Mouse (Mus musculus): ENCODE results near the gene Nedd9. TPM values are rescaled to one million over a fixed set of nuclear protein-coding genes. Genes with fewer than 3 reads are reported as not detected.

Nedd9 gene
- polyA plus RNA-seq, 1 experiment from 2014 or later = 4.0 TPM

DNA sequence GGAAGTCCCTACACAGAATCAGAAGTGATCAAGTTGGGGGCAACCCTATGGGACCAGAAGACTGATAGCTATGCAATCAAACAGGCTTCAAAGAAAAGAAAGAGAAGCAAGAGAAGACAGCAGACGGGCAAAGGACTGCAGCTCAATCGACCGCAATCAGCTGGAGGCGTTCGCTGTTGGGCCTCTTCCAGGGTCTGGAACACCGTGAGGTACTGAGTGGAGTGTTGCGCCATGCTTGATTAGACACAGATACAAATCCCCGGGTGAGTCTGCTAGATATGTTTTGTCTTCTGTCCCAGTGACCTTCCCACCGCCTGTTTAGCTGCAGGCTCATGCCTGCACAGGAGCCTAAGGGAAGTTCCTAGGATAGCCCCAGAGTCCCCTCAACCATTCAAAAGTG, 145.7 kb downstream of the Nedd9 start:
- 71% methylated on average over 9 of the region's 9 CpGs for WGBS (ENCODE audit: insufficient replicate concordance)
- H3K4me2 ChIP-seq = no peak overlapping the region
- no peak overlapping the region for H3K27ac ChIP-seq (replicated peaks)
- no peak for ATAC-seq (ENCODE audit: insufficient read depth)
- no peaks in the 10 kb centered on the region for H3K36me3 ChIP-seq (replicated peaks)
- no peaks in the 10 kb centered on the region for H3K27me3 ChIP-seq
- H3K9me3 ChIP-seq (replicated peaks) = no peaks in the 10 kb centered on the region
- H3K4me3 ChIP-seq (replicated peaks) = no peak overlapping the region
- peaks cover 5% of the 10 kb centered on the region; the same call in 1 of the 2 replicates for H3K4me1 ChIP-seq (replicated peaks)
- no peak overlapping the region for H3K9ac ChIP-seq

DNA sequence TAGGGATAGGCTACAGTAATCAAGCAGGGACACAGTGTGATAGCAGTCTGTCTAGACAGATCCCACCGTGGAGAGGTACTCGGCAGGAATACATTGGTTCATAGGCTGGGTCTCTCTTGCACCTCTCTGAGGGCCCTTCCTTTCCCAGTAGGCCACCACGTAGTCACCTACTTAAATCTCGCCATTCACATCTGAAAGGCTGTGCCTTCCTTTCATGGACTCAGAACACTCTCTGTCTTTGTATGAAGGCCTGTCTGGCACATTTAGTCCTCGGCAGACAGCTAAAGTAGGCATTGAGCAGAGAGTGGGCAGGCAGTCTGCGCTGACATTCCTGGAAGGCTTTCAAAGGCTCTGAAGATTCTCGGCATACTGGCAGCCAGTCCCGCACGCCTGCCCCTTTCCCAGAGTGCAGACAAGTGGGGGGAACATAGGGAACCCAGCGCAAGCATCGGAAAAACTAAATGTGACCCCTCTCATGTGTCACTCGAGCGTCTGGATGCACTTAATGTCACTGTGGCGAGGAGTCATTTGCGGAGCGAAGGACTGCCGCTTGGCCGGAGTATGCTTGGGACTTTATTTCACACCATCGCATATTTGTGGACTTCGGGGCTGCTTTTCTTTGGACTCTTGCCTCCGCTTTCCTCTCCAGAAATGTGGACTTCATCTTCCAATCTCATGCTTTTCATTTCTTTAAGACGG, 147.4 kb downstream of the Nedd9 start:
- no peak overlapping the region for H3K4me2 ChIP-seq
- no peak overlapping the region for H3K9ac ChIP-seq

DNA sequence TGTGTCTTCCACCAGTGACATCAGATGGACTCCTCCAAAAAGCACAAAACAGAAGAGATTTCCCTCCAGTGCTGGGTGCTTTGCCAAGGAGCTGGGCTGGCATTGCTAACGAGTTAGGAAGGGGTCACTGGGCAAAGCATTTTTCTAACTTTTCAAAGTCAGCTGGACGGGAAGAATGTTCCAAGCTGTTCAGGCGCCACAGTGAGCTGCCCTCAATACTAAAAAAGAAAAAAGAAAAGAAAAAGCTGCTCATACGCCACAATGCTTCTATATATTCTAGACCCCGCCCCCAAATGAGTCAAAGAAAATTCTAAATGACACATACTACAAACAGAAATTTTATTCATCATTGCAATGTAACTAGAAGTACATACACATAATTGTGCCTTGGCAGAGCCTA, 148.0 kb downstream of the Nedd9 start:
- no peaks in the 10 kb centered on the region for H3K9me3 ChIP-seq (replicated peaks)
- no peak for ATAC-seq (ENCODE audit: insufficient read depth)
- 61% methylated on average over 5 of the region's 5 CpGs for WGBS (ENCODE audit: insufficient replicate concordance)
- H3K4me3 ChIP-seq (replicated peaks) = no peak overlapping the region
- H3K36me3 ChIP-seq (replicated peaks) = no peaks in the 10 kb centered on the region
- H3K4me2 ChIP-seq = no peak overlapping the region
- no peaks in the 10 kb centered on the region for H3K27me3 ChIP-seq
- peaks cover 5% of the 10 kb centered on the region; the same call in 1 of the 2 replicates for H3K4me1 ChIP-seq (replicated peaks)
- no peak overlapping the region for H3K9ac ChIP-seq
- no peak overlapping the region for H3K27ac ChIP-seq (replicated peaks)

More for the DNA sequence above, 147.4 kb downstream of the Nedd9 start:
- Histone ChIP-seq H3K4me1 (replicated peaks) (peaks cover 5% of the 10 kb centered on the region; the same call in 1 of the 2 replicates), H3K36me3 (replicated peaks) (no peaks in the 10 kb centered on the region), H3K9me3 (replicated peaks) (no peaks in the 10 kb centered on the region), H3K27ac (replicated peaks) (no peak overlapping the region), H3K4me3 (replicated peaks) (no peak overlapping the region), H3K27me3 (no peaks in the 10 kb centered on the region)
- WGBS (ENCODE audit: insufficient replicate concordance) = 77% methylated on average over 22 of the region's 22 CpGs
- ATAC-seq (ENCODE audit: insufficient read depth) = no peak

DNA sequence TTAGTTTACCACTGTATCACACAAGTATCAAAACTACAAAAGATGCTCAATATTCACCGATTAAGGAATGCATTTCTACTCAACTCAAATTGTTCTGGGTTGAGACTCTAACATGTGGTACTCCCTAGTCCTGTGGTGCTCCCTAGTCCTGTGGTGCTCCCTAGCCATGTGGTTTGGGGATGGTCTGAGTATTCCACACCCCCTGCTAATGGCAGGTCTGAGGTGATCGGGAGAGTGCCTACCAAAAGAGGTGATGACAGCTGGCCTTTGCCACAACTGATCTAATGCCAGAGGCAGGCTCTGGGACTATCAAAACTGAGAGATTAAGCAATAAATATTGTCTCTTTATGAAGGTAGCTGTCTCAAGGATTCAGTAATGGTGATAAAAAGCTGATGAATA, 149.8 kb downstream of the Nedd9 start:
- no peak overlapping the region for H3K4me3 ChIP-seq (replicated peaks)
- 67% methylated on average over 2 of the region's 2 CpGs for WGBS (ENCODE audit: insufficient replicate concordance)

DNA sequence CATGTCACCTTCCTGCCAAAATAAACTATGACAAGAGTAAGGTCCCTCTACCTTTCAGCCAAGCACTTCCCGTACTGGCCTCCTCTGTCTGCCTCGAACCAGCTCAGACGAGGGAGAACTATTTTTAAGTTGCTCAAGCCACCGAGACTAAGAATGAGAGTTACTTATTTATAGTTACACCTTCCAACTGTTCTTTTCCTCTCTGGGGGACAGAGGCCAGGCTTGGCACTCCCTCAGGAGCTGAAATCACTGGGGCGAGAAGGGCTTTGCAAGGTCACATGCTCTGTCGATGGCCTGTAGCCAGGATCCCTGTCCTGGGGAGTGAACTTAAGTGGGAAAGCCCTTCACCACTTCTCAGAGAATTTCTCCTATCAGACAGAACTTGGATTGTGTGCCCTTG, 150.9 kb downstream of the Nedd9 start:
- 63% methylated on average over 6 of the region's 6 CpGs for WGBS (ENCODE audit: insufficient replicate concordance)
- Histone ChIP-seq H3K36me3 (replicated peaks) (no peaks in the 10 kb centered on the region), H3K4me3 (replicated peaks) (no peak overlapping the region), H3K27ac (replicated peaks) (no peak overlapping the region), H3K9ac (no peak overlapping the region), H3K9me3 (replicated peaks) (no peaks in the 10 kb centered on the region), H3K4me1 (replicated peaks) (no peaks in the 10 kb centered on the region), H3K4me2 (no peak overlapping the region), H3K27me3 (no peaks in the 10 kb centered on the region)
- no peak for ATAC-seq (ENCODE audit: insufficient read depth)

More for the DNA sequence above, 149.8 kb downstream of the Nedd9 start:
- Histone ChIP-seq H3K4me1 (replicated peaks) (no peaks in the 10 kb centered on the region), H3K27ac (replicated peaks) (no peak overlapping the region), H3K9me3 (replicated peaks) (no peaks in the 10 kb centered on the region), H3K27me3 (no peaks in the 10 kb centered on the region), H3K4me2 (no peak overlapping the region), H3K36me3 (replicated peaks) (no peaks in the 10 kb centered on the region), H3K9ac (no peak overlapping the region)
- ATAC-seq (ENCODE audit: insufficient read depth) = no peak

DNA sequence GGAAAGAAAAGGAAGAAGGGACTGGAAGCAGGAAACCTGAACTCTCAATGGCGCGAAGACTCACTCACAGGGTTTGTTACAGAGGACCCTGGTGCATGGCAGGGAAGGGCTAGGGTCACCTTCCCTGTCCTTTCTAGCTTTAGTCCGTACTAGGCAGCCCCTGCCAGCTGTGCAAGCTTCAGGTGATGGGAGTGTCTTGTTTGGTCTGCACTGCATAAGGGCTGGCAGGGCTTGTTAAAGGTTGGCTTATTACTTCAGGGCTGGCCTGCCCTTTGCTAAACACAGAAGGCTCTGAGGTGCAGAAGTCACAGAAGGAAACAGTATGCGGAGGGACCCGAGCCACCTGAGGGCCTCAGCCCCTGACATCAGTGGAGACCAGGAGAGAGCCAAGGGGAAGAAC, 151.4 kb downstream of the Nedd9 start:
- Histone ChIP-seq H3K27ac (replicated peaks) (no peak overlapping the region), H3K4me2 (no peak overlapping the region), H3K36me3 (replicated peaks) (no peaks in the 10 kb centered on the region), H3K9me3 (replicated peaks) (no peaks in the 10 kb centered on the region), H3K4me1 (replicated peaks) (no peaks in the 10 kb centered on the region), H3K9ac (no peak overlapping the region), H3K27me3 (no peaks in the 10 kb centered on the region), H3K4me3 (replicated peaks) (no peak overlapping the region)
- 64% methylated on average over 5 of the region's 5 CpGs for WGBS (ENCODE audit: insufficient replicate concordance)
- no peak for ATAC-seq (ENCODE audit: insufficient read depth)

DNA sequence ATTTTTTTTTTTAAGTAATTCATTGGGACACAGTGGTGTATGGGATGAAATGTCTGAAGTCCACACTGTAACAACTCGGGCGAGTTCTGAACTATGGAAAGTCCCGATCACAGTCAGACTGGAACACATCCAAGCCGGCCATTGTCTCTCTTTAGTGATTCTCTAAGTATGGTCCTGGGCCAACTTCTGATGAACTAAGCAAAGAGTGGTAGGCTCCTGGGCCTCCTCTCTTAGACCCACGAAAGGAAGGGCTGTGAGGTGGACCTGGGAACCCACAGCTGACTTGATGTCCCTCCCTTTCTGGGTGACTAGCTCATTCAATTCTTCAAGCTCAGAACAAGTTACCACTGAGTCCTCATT, 152.5 kb downstream of the Nedd9 start:
- no peaks in the 10 kb centered on the region for H3K36me3 ChIP-seq (replicated peaks)
- no peak overlapping the region for H3K4me3 ChIP-seq (replicated peaks)
- no peaks in the 10 kb centered on the region for H3K27me3 ChIP-seq
- no peak overlapping the region for H3K9ac ChIP-seq
- H3K27ac ChIP-seq (replicated peaks) = no peak overlapping the region
- ATAC-seq (ENCODE audit: insufficient read depth) = no peak
- no peaks in the 10 kb centered on the region for H3K9me3 ChIP-seq (replicated peaks)
- no peaks in the 10 kb centered on the region for H3K4me1 ChIP-seq (replicated peaks)
- H3K4me2 ChIP-seq = no peak overlapping the region
- 71% methylated on average over 5 of the region's 5 CpGs for WGBS (ENCODE audit: insufficient replicate concordance)

DNA sequence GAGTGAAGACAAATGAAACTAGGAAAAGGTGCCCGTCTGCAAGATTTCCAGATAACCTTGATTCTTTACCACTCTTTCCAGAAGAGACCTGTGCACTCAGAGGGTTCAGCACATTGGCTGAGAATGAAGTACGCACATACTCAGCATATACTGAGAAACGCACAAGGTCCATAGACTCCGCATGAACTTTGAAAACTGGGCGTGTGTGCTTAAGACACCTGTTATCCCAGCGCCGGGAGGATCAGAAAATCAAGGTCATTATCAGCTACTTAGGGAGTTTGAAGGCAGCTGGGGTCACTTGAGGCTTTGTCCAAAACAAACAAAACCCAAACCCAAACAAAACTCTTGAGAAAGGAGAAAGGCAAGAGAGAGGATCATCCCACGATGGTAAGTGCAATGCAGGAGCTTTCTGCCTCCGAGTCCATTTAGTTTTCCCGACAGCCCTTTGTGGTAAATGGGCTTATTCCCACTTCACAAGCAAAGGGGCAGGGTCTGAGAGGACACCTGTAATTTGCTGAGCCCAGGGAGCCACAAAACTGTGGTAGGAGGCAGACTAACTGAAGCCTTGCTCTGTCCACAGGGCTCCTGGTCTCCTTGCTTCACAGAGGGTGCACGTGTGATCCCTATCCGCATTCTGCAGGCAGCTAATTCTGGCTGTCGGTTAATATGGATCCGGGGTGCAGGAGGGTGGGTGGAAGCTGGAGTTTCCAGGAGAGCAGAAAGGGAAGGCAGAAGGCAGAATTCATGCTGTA, 153.1 kb downstream of the Nedd9 start:
- H3K9ac ChIP-seq = no peak overlapping the region
- no peak for ATAC-seq (ENCODE audit: insufficient read depth)
- H3K27ac ChIP-seq (replicated peaks) = no peak overlapping the region
- H3K27me3 ChIP-seq = no peaks in the 10 kb centered on the region
- no peak overlapping the region for H3K4me2 ChIP-seq
- no peaks in the 10 kb centered on the region for H3K36me3 ChIP-seq (replicated peaks)
- H3K4me3 ChIP-seq (replicated peaks) = no peak overlapping the region
- 74% methylated on average over 14 of the region's 14 CpGs for WGBS (ENCODE audit: insufficient replicate concordance)
- H3K4me1 ChIP-seq (replicated peaks) = no peaks in the 10 kb centered on the region
- H3K9me3 ChIP-seq (replicated peaks) = no peaks in the 10 kb centered on the region

DNA sequence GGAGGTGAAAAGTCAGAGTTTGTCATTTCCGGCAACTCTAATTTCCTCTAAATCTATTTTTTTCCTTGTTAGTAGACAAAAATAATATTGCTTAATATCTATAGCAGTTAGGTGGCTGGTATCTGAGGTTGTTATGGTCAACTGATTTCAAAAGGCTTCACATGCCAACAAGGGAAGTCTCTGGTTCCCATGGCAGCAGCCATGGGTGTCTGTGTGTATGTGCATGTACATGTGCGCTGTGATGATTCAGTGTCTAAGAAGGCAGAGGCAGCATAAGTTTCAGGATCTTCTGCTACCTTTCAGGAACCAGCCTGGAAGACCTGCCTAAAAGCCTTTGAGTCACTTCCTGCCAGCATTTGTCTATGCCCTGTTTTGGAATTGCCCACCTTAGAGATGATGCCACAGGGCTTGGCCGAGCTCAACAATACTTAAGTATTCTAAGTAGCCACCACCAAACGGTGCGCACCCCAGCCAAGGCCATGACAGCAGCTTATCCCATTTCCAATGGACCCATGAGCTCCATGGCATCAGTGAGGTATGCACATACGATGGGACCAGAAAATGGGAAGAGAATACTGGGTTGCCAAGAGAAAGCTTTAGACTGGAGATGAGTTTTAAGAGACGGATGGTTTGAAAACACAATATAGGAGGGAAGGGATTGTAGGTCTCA, 155.4 kb downstream of the Nedd9 start:
- Histone ChIP-seq H3K9ac (no peak overlapping the region), H3K4me2 (no peak overlapping the region), H3K4me3 (replicated peaks) (no peak overlapping the region), H3K36me3 (replicated peaks) (no peaks in the 10 kb centered on the region), H3K9me3 (replicated peaks) (no peaks in the 10 kb centered on the region), H3K27ac (replicated peaks) (no peak overlapping the region), H3K4me1 (replicated peaks) (no peaks in the 10 kb centered on the region), H3K27me3 (no peaks in the 10 kb centered on the region)
- 72% methylated on average over 7 of the region's 7 CpGs for WGBS (ENCODE audit: insufficient replicate concordance)
- ATAC-seq (ENCODE audit: insufficient read depth) = no peak

DNA sequence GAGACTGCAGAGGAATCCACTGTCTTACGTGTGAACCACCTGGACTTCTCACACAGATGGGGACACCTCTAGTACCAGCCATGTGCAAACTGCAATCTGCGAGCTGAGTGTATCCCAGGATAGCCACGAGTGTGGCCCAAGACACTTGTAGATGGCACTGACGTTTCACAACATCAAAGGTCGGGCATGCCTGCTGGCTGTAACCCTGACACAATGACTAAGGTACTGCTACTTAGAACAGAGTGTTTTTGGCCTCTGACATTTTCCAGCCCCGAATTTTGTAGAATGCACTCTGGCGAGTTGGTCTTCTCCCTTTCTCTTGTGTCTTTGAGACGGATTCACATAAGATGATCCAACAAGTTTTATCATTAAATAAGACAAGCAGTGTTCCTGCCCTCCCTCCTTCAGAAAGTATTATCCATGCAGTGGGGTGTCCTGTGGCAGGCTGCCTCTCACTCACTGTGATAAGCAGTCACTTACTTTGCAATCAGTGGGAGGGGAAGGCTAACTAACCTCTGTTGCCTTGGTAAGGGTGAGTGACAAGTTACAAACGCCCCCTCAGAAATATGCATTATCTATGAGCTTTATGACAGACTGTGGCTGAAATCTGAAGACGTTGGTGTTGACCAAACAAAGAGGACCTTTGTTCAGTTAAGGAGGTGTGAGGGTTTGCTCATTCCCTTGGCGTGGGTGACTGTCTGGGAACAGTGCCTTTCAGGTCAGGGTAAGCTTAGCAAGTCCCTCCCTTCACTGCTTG, 156.4 kb downstream of the Nedd9 start:
- no peaks in the 10 kb centered on the region for H3K27me3 ChIP-seq
- no peak overlapping the region for H3K27ac ChIP-seq (replicated peaks)
- ATAC-seq (ENCODE audit: insufficient read depth) = no peak

DNA sequence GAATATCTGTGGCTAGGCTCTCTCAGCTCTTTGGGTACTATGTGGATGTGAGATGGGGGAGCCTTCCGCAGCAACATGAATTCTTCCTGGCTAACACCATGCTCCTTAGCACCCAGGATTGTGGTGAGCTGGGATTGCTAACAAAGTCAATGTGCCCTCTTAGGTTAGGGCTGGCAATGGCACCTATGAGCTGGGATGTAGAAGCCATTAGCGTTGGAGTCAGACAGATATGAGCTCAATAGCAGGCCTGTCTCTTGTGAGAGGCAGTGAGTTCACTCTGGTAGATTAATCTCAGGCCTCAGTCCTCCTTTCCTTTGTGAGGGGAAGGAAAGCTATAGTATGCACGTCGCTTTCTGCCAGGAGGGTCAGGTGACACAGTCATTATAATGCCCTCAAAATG, 157.1 kb downstream of the Nedd9 start:
- Histone ChIP-seq H3K4me2 (no peak overlapping the region), H3K27me3 (no peaks in the 10 kb centered on the region), H3K4me1 (replicated peaks) (no peaks in the 10 kb centered on the region), H3K9me3 (replicated peaks) (no peaks in the 10 kb centered on the region), H3K4me3 (replicated peaks) (no peak overlapping the region), H3K9ac (no peak overlapping the region), H3K36me3 (replicated peaks) (no peaks in the 10 kb centered on the region), H3K27ac (replicated peaks) (no peak overlapping the region)
- ATAC-seq (ENCODE audit: insufficient read depth) = no peak
- 71% methylated on average over 4 of the region's 4 CpGs for WGBS (ENCODE audit: insufficient replicate concordance)

More for the DNA sequence above, 156.4 kb downstream of the Nedd9 start:
- Histone ChIP-seq H3K4me1 (replicated peaks) (no peaks in the 10 kb centered on the region), H3K9ac (no peak overlapping the region), H3K9me3 (replicated peaks) (no peaks in the 10 kb centered on the region), H3K36me3 (replicated peaks) (no peaks in the 10 kb centered on the region), H3K4me2 (no peak overlapping the region), H3K4me3 (replicated peaks) (no peak overlapping the region)
- WGBS (ENCODE audit: insufficient replicate concordance) = 50% methylated on average over 11 of the region's 11 CpGs
